Mouse (Mus musculus) C2C12 (cell line): ENCODE measurements around the gene Zfp638.
"Not testable (repeated sequence)": the region's sequence is repeated elsewhere in the genome, so short reads cannot be mapped to it uniquely, and the experiment has no call there.

Source experiments
- CEBPB ChIP-seq: IDR thresholded peaks from one replicate; pipeline ENCODE4 v1.6.1; 2011; ENCODE audit warnings: low read depth, mild to moderate bottlenecking, control low read depth, moderate library complexity
- CTCF ChIP-seq: IDR thresholded peaks from one replicate; pipeline ENCODE4 v1.5.1; 2011; ENCODE audit not compliant: control insufficient read depth, insufficient read depth, insufficient read length
- FOSL1 ChIP-seq: IDR thresholded peaks from one replicate; pipeline ENCODE4 v1.8.0; 2011; ENCODE audit warnings: mild to moderate bottlenecking, low read length; ENCODE audit not compliant: poor library complexity, insufficient read depth, severe bottlenecking
- MAX ChIP-seq: IDR thresholded peaks from one replicate; pipeline ENCODE4 v1.6.1; 2011; ENCODE audit warnings: mild to moderate bottlenecking, control low read depth
- MYOD1 ChIP-seq: IDR thresholded peaks from one replicate; pipeline ENCODE4 v1.6.1; 2011; ENCODE audit warnings: low read depth; ENCODE audit not compliant: control insufficient read depth, insufficient read length

GRCm38 (mm10) chr6:84032516-84032915, 165.6 kb downstream of the Zfp638 start:
- TF ChIP-seq FOSL1, CTCF, CEBPB, MYOD1, MAX: not testable (repeated sequence)
